Mouse (Mus musculus) limb, embryonic 11.5 days (tissue): ENCODE results near the gene Ttk. TPM values are rescaled to one million over a fixed set of nuclear protein-coding genes. Genes with fewer than 3 reads are reported as not detected.

Experiments
- ATAC-seq: fragments of 200-750 bp; cut with Nextera tagmentation; 2 replicates; pipeline ENCODE4 v1.8.0; 2017; ENCODE audit warnings: low read depth; ENCODE audit not compliant: insufficient number of reproducible peaks, low FRiP score, low TSS enrichment
- DNase-seq: peaks from one replicate; pipeline ENCODE4 v3.0.0-alpha.2; 2015; ENCODE audit warnings: low spot score
- H3K27ac ChIP-seq: fragments of 300-500 bp; sonication (generic); replicated peaks from 2 replicates; pipeline ENCODE4 v1.5.1; 2014; ENCODE audit warnings: low read depth, mild to moderate bottlenecking, low read length
- H3K27me3 ChIP-seq: fragments of 300-500 bp; sonication (generic); 2 replicates; pipeline ENCODE4 v1.6.1; 2014; ENCODE audit warnings: mild to moderate bottlenecking, low read length, mixed read lengths; ENCODE audit not compliant: control insufficient read depth, insufficient read depth
- H3K36me3 ChIP-seq: fragments of 300-500 bp; sonication (generic); 2 replicates; pipeline ENCODE4 v1.6.1; 2014; ENCODE audit warnings: mild to moderate bottlenecking, low read length, moderate library complexity, mixed read lengths; ENCODE audit not compliant: control insufficient read depth, insufficient read depth
- H3K4me1 ChIP-seq: fragments of 300-500 bp; sonication (generic); 2 replicates; pipeline ENCODE4 v1.6.1; 2014; ENCODE audit warnings: low read length, mixed read lengths; ENCODE audit not compliant: control insufficient read depth, insufficient read depth
- H3K4me2 ChIP-seq: fragments of 300-500 bp; sonication (generic); 2 replicates; pipeline ENCODE4 v1.6.1; 2014; ENCODE audit warnings: low read depth, mild to moderate bottlenecking, moderate library complexity; ENCODE audit not compliant: severe bottlenecking
- H3K4me3 ChIP-seq: fragments of 300-500 bp; sonication (generic); 2 replicates; pipeline ENCODE4 v1.5.1; 2014; ENCODE audit warnings: low read depth, low read length
- H3K9ac ChIP-seq: fragments of 300-500 bp; sonication (generic); 2 replicates; pipeline ENCODE4 v1.6.1; 2014; ENCODE audit warnings: mild to moderate bottlenecking, low read length
- H3K9me3 ChIP-seq: fragments of 300-500 bp; sonication (generic); 2 replicates; pipeline ENCODE4 v1.6.1; 2016; ENCODE audit warnings: low read length; ENCODE audit not compliant: control insufficient read depth
- WGBS: fragments of 180-500 bp; shearing (Covaris S2); extraction: QIAGEN DNeasy Blood & Tissue Kit; methylation state at CpG from one replicate; pipeline ENCODE4 v1.1.7; 2014; 5-methylcytosine and 5-hydroxymethylcytosine counted together
- polyA plus RNA-seq: library from polyadenylated mRNA; unstranded; fragments of >200 nt; fragmentation: Nextera tagmentation; extraction: Ambion mirVana; gene quantifications from 2 replicates; pipeline ENCODE4 v1.2.1, GENCODE M21; 2014

Gene Ttk
- polyA plus RNA-seq, 1 experiment from 2014 or later: 56.8 TPM

DNA sequence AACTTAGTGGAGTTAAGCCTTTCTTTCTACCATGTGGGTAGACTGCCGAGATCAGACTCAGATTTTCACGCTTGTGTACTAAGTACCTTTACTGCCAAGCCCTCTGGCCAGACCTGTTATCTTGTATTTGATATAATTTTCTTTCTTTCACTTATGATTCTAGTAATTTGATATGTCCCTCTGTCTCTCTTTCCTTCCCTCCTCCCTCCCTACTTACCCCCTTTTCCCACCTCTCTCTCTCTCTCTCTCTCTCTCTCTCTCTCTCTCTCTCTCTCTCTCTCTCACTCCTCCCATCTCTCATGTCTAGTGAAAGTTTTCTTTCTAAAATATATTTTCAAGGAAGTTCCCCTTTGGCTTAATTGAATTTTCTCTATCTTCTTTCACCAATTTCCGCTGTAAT lies 72.5 kb downstream of the Ttk start:
- H3K27ac ChIP-seq: no peak overlapping the region
- no peaks in the 10 kb centered on the region for H3K4me1 ChIP-seq
- H3K4me2 ChIP-seq: no peak overlapping the region
- 74% methylated on average over 3 of the region's 3 CpGs for WGBS
- no peaks in the 10 kb centered on the region for H3K36me3 ChIP-seq
- H3K4me3 ChIP-seq: no peak overlapping the region
- no peak overlapping the region for H3K9ac ChIP-seq
- no peak for DNase-seq
- ATAC-seq: no peak
- H3K27me3 ChIP-seq: no peaks in the 10 kb centered on the region
- H3K9me3 ChIP-seq: no peaks in the 10 kb centered on the region

DNA sequence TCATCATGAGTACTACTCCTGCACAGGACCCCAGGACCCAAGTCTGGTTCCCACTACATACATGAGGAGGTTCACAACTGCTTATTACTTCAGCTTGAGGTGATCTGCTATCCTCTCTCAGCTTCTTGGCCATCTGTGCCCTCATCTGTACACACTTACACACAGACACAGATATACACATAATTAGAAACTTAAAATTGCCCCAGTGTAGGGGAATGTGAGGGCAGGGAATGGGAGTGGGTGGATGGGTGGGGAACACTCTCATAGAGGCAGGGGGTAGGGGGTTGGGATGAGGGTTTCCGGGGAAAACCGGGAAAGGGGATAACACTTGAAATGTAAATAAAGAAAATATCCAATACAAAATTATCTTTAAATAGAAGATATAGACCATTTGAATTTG lies 75.3 kb downstream of the Ttk start:
- H3K36me3 ChIP-seq: no peaks in the 10 kb centered on the region
- WGBS: 95% methylated on average over 2 of the region's 2 CpGs
- H3K27ac ChIP-seq: no peak overlapping the region
- H3K4me3 ChIP-seq: no peak overlapping the region
- H3K4me2 ChIP-seq: no peak overlapping the region
- H3K9ac ChIP-seq: no peak overlapping the region
- H3K4me1 ChIP-seq: no peaks in the 10 kb centered on the region
- DNase-seq (no peak), ATAC-seq (0 out of 2 replicates have a peak, but pooled peaks have one; percentile 67)
- H3K27me3 ChIP-seq: no peaks in the 10 kb centered on the region
- H3K9me3 ChIP-seq: no peaks in the 10 kb centered on the region

DNA sequence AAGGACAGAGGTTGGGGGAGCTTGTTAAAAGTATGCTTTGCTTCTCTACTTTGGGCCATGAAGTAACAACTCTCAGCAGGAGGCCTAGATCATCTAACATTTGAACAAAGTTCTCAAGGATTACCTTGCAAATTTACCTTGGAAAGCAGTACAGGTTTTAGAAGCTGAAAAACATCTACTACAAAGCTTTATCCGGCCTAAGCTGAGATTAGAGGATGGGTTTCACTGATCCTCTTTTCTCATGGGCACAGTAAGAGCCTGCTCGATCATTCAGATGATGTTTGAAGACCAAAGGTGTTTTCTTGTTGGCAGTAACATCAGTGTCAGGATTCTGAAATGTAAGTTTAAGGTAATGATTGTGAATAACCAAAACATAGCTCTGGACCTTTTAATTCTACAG lies 76.4 kb downstream of the Ttk start:
- Histone ChIP-seq H3K4me1 (no peaks in the 10 kb centered on the region), H3K4me3 (no peak overlapping the region), H3K9ac (no peak overlapping the region), H3K36me3 (no peaks in the 10 kb centered on the region), H3K4me2 (no peak overlapping the region), H3K27ac (no peak overlapping the region), H3K27me3 (no peaks in the 10 kb centered on the region), H3K9me3 (no peaks in the 10 kb centered on the region)
- ATAC-seq (no peak), DNase-seq (no peak)
- 82% methylated on average over 2 of the region's 2 CpGs for WGBS

Other genes starting within 250 kb of the Ttk start
- gene Elovl4, start 28.4 kb upstream of the Ttk start, polyA plus RNA-seq: 20.2 and 21.1 TPM in 2 replicates
- gene Bckdhb, start 90.5 kb downstream of the Ttk start, polyA plus RNA-seq: 61.1 and 66.3 TPM in 2 replicates